ENCODE assay signal across 21 mouse cellular contexts in the genomic region with DNA sequence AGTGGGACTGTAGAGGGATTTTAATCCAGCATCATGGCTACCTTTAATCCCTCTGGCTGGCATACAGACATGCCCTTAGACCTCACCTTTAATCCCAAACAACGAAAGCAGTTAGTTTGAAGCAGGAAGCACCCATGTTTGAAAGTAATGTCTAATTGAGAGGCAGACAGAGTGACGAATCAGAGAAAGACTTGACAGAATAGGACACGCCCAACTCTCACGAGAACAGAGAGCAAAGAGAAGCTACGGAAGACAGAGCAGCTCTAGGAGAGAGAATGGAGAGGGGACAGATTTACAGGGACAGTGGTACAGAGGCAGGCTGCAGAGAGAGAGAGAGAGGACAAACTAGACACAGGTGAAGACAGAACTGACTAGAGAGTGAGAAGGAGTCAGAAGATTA. TPM values are rescaled to one million over a fixed set of nuclear protein-coding genes. Genes with fewer than 3 reads are reported as not detected.
"Had no signal": no experiment of that assay in that cellular context is flagged by ENCODE, and none has a peak within 500 bp of the region (broad histone marks: within the 10 kb centered on the region; RNA-seq: fewer than 3 reads in every experiment).

No protein-coding gene starts in this region.

- H3K36me3 ChIP-seq: lung, embryonic 15.5 days; midbrain, embryonic 12.5 days; neural tube, embryonic 12.5 days; stomach, embryonic 15.5 days had no signal

- H3K9ac ChIP-seq: liver, postnatal 0 days; lung, embryonic 15.5 days; midbrain, embryonic 12.5 days; neural tube, embryonic 12.5 days; stomach, embryonic 15.5 days had no signal

- DNase-seq: liver, postnatal 0 days; lung, adult 2 months; lung, postnatal 14 days; lung, postnatal 36 days; midbrain, embryonic 14.5 days; right cerebral cortex, postnatal 25 days; right cerebral cortex, postnatal 4 days; spleen, adult 18-20 months; thymus, adult 2 months; thymus, postnatal 25 days; thymus, postnatal 4 days had no signal

- H3K9me3 ChIP-seq: lung, embryonic 15.5 days; midbrain, embryonic 12.5 days; neural tube, embryonic 12.5 days; stomach, embryonic 15.5 days had no signal

- H3K4me3 ChIP-seq: lung, embryonic 15.5 days; megakaryocyte, embryonic 14.5 days; midbrain, embryonic 12.5 days; neural tube, embryonic 12.5 days; stomach, embryonic 15.5 days had no signal

- H3K27ac ChIP-seq: lung, embryonic 15.5 days; macrophage; midbrain, embryonic 12.5 days; neural tube, embryonic 12.5 days; stomach, embryonic 15.5 days; stomach, postnatal 0 days had no signal

- H3K4me1 ChIP-seq: stomach, embryonic 15.5 days had no signal

RNA-seq across cellular contexts. Expression of a gene that starts 4.3 kb away (rescaled TPM):
- total RNA-seq: monocyte, adult 5-6 weeks had no signal

RNA-seq across cellular contexts. Expression of a gene that starts 46.2 kb away (rescaled TPM):
- total RNA-seq: megakaryocyte progenitor cell, adult 5-6 weeks; monocyte, adult 5-6 weeks; neutrophil, adult 5-6 weeks had no signal
